Comparison of ENCODE assay signal across 16 mouse cellular contexts in genomic region chr13:96906717-96907116, GRCm38 (mm10). TPM values are rescaled to one million over a fixed set of nuclear protein-coding genes. Genes with fewer than 3 reads are reported as not detected.
A peak's percentile ranks its signal among the peaks of the same experiment; 100 is the strongest.
DNase-seq lines count a peak whose midpoint lies in the region.
"Had no signal": no experiment of that assay in that cellular context is flagged by ENCODE, and none has a peak within 500 bp of the region (broad histone marks: within the 10 kb centered on the region; RNA-seq: fewer than 3 reads in every experiment).

No protein-coding gene starts in this region.

- intact Hi-C loops in gastrocnemius, postnatal 14 days (cut with DNase I; ENCODE audit: low total_unique reads) = no loop called here
- intact Hi-C loops in heart, postnatal 25 days (cut with DNase I) = no loop called here

- DNase-seq in 416B (ENCODE audit: low read depth) = peak; percentile 72
- peak; percentile 93 for DNase-seq in Muller cell, postnatal 12 days (ENCODE audit: inconsistent ontology term)
- DNase-seq in fat pad, adult 2 months (ENCODE audit: extremely low read depth, low read depth, low spot score) = peak; percentile 68
- peak; percentile 79 for DNase-seq in retina, postnatal 1 day
- no peak for DNase-seq in gastrocnemius, postnatal 14 days
- no peak for DNase-seq in heart, postnatal 25 days (ENCODE audit: low spot score)
- no peak for DNase-seq in heart, adult 11 months
- DNase-seq: cerebellum, adult 11-12 months; cerebellum, adult 9-10 months; cerebellum, postnatal 25 days; gastrocnemius, adult 2 months; gastrocnemius, postnatal 36 days; heart, postnatal 36 days; kidney, adult 11 months; kidney, adult 9 months had no signal

RNA-seq across cellular contexts. Expression of gene Gcnt4, which starts 17.8 kb away (rescaled TPM):
- under 1 TPM; 0.11 to 0.23 TPM for total RNA-seq in gastrocnemius, postnatal 14 days (2021)
- under 1 TPM; 0.10 to 0.11 TPM for total RNA-seq in heart, postnatal 25 days (2021)
- total RNA-seq: CH12.LX had no signal

Comparison
In these comparisons a context has a peak if more than half of its experiments do, and no peak if none do; other contexts are left out.
1. DNase-seq: peak in 416B (single experiment), Muller cell, postnatal 12 days (single experiment), fat pad, adult 2 months (single experiment) and retina, postnatal 1 day (single experiment); none in gastrocnemius, postnatal 14 days (single experiment), heart, postnatal 25 days (single experiment) and heart, adult 11 months (single experiment).